In genomic region chr4:117253218-117254016, GRCm38 (mm10) we compare ENCODE assay signal across 16 mouse cellular contexts. TPM values are rescaled to one million over a fixed set of nuclear protein-coding genes. Genes with fewer than 3 reads are reported as not detected.
DNase-seq lines count a peak whose midpoint lies in the region; ATAC-seq and TF ChIP-seq lines count a peak whose summit lies in the region.
"Had no signal": no experiment of that assay in that cellular context is flagged by ENCODE, and none has a peak within 500 bp of the region (broad histone marks: within the 10 kb centered on the region; RNA-seq: fewer than 3 reads in every experiment).

No protein-coding gene starts in this region.

- H3K4me3 ChIP-seq in gastrocnemius, adult 2 months = no peak overlapping the region; the same call in 1 of the 2 replicates
- no peak overlapping the region for H3K4me3 ChIP-seq in lung, embryonic 14.5 days (ENCODE audit: low read depth, low read length)
- H3K4me3 ChIP-seq in embryonic facial prominence, embryonic 12.5 days = no peak overlapping the region
- H3K4me3 ChIP-seq in macrophage (ENCODE audit: inconsistent target) = no peak overlapping the region
- no peak overlapping the region for H3K4me3 ChIP-seq in intestine, postnatal 0 days (ENCODE audit: low read depth, low read length)

- no peaks in the 10 kb centered on the region for H3K36me3 ChIP-seq in lung, embryonic 14.5 days (ENCODE audit: insufficient read depth)
- no peaks in the 10 kb centered on the region for H3K36me3 ChIP-seq in embryonic facial prominence, embryonic 12.5 days
- H3K36me3 ChIP-seq in macrophage (ENCODE audit: inconsistent target) = no peaks in the 10 kb centered on the region
- H3K36me3 ChIP-seq in intestine, postnatal 0 days (ENCODE audit: control insufficient read depth, insufficient read depth) = no peaks in the 10 kb centered on the region
- H3K36me3 ChIP-seq: intestine, embryonic 15.5 days; neural tube, embryonic 13.5 days had no signal

- no peaks in the 10 kb centered on the region for H3K9me3 ChIP-seq in lung, embryonic 14.5 days (ENCODE audit: low read depth, low read length)
- H3K9me3 ChIP-seq in embryonic facial prominence, embryonic 12.5 days = no peaks in the 10 kb centered on the region
- no peaks in the 10 kb centered on the region for H3K9me3 ChIP-seq in intestine, postnatal 0 days (ENCODE audit: control insufficient read depth)
- H3K9me3 ChIP-seq: intestine, embryonic 15.5 days; neural tube, embryonic 13.5 days had no signal

- no peaks in the 10 kb centered on the region for H3K79me2 ChIP-seq in macrophage (ENCODE audit: inconsistent target)

- no peaks in the 10 kb centered on the region for H3K27me3 ChIP-seq in lung, embryonic 14.5 days (ENCODE audit: insufficient read depth, low read length)
- H3K27me3 ChIP-seq in embryonic facial prominence, embryonic 12.5 days = no peaks in the 10 kb centered on the region
- H3K27me3 ChIP-seq in intestine, postnatal 0 days (replicated peaks; ENCODE audit: control insufficient read depth, insufficient read depth, low read length) = no peaks in the 10 kb centered on the region
- H3K27me3 ChIP-seq: intestine, embryonic 15.5 days; neural tube, embryonic 13.5 days had no signal

- TF ChIP-seq CTCF in gastrocnemius, adult 2 months (IDR thresholded peaks at IDR 0.05) = no peak
- TF ChIP-seq CTCF in lung, embryonic 14.5 days (IDR thresholded peaks at IDR 0.05; ENCODE audit: low read depth) = no peak
- TF ChIP-seq CTCF in intestine, postnatal 0 days (IDR thresholded peaks at IDR 0.05; ENCODE audit: low read depth) = no peak

- peak overlapping the region; percentile 71 for H3K4me2 ChIP-seq in lung, embryonic 14.5 days
- no peak overlapping the region for H3K4me2 ChIP-seq in embryonic facial prominence, embryonic 12.5 days (replicated peaks)
- H3K4me2 ChIP-seq in intestine, postnatal 0 days (replicated peaks; ENCODE audit: low read depth) = no peak overlapping the region

- ATAC-seq in lung, embryonic 14.5 days (ENCODE audit: insufficient read depth) = no peak
- ATAC-seq in embryonic facial prominence, embryonic 12.5 days (ENCODE audit: insufficient number of reproducible peaks, insufficient read depth, low FRiP score, low TSS enrichment) = no peak
- no peak for ATAC-seq in intestine, postnatal 0 days
- ATAC-seq: intestine, embryonic 15.5 days had no signal

- no peak overlapping the region for H3K9ac ChIP-seq in lung, embryonic 14.5 days
- H3K9ac ChIP-seq in embryonic facial prominence, embryonic 12.5 days = 0 out of 2 replicates have a peak overlapping the region, but pooled peaks have one; percentile 12
- H3K9ac ChIP-seq in intestine, postnatal 0 days (ENCODE audit: low read depth, low read length) = no peak overlapping the region
- H3K9ac ChIP-seq: intestine, embryonic 15.5 days; neural tube, embryonic 13.5 days had no signal

- intact Hi-C loops in gastrocnemius, adult 2 months (cut with DNase I) = no loop called here

- no peak for DNase-seq in gastrocnemius, adult 2 months
- no peak for DNase-seq in gastrocnemius, adult 8-10 months (ENCODE audit: low spot score in 2 of 2)
- DNase-seq in lung, embryonic 14.5 days = no peak
- no peak for DNase-seq in lung, postnatal 4 days
- no peak for DNase-seq in right cerebral cortex, postnatal 10 days (ENCODE audit: low spot score in 2 of 2)
- DNase-seq: cerebellum, adult 9-10 months; midbrain, embryonic 14.5 days; retina, postnatal 1 day; thymus, postnatal 36 days had no signal

- 56% methylated on average over 12 of the region's 12 CpGs for WGBS in lung, embryonic 14.5 days
- 56% methylated on average over 12 of the region's 12 CpGs for WGBS in embryonic facial prominence, embryonic 12.5 days
- WGBS in macrophage (ENCODE audit: missing documents) = 13% methylated on average over 12 of the region's 12 CpGs
- WGBS in intestine, postnatal 0 days = 51% methylated on average over 12 of the region's 12 CpGs

- H3K27ac ChIP-seq in gastrocnemius, adult 2 months = peak overlapping the region; percentile 84; the same call in 1 of the 2 replicates
- peak overlapping the region; percentile 42; the same call in 1 of the 2 replicates for H3K27ac ChIP-seq in lung, embryonic 14.5 days (ENCODE audit: low read depth)
- peak overlapping the region; percentile 88; the same call in 1 of the 2 replicates for H3K27ac ChIP-seq in embryonic facial prominence, embryonic 12.5 days
- peak overlapping the region; percentile 56 for H3K27ac ChIP-seq in macrophage
- no peak overlapping the region for H3K27ac ChIP-seq in intestine, postnatal 0 days (ENCODE audit: low read depth, low read length)

- 0 out of 2 replicates have a peak, but pooled peaks cover 14% of the 10 kb centered on the region for H3K4me1 ChIP-seq in lung, embryonic 14.5 days (ENCODE audit: insufficient read depth)
- H3K4me1 ChIP-seq in embryonic facial prominence, embryonic 12.5 days = peaks cover 25% of the 10 kb centered on the region
- no peaks in the 10 kb centered on the region for H3K4me1 ChIP-seq in intestine, postnatal 0 days (replicated peaks; ENCODE audit: control insufficient read depth, insufficient read depth, low read length)

RNA-seq across cellular contexts. Expression of gene Armh1, which starts 1.5 kb away (rescaled TPM):
- not detected for total RNA-seq in gastrocnemius, adult 2 months (2021)
- not detected for total RNA-seq in gastrocnemius, adult 8-10 months (2022)
- polyA plus RNA-seq in lung, embryonic 14.5 days (2014; fragmentation: Nextera tagmentation; extraction: Ambion mirVana) = 0.18 and 0.43 TPM in 2 replicates
- 0.64 and 1.3 TPM in 2 replicates for polyA plus RNA-seq in embryonic facial prominence, embryonic 12.5 days (2016; fragmentation: Nextera tagmentation; extraction: Ambion mirVana)
- total RNA-seq in macrophage (2018; cell fraction: chromatin; rRNA removed) = not detected
- total RNA-seq in macrophage (2018; cell fraction: cytosol; rRNA removed) = not detected
- not detected for total RNA-seq in macrophage (2018; cell fraction: nucleus; rRNA removed)
- polyA plus RNA-seq in macrophage (2018) = not detected in 3 replicates
- polyA plus RNA-seq in intestine, postnatal 0 days (2015; fragmentation: Nextera tagmentation; extraction: Ambion mirVana) = 0.12 and 0.22 TPM in 2 replicates
- total RNA-seq: hematopoietic stem cell, adult 5-6 weeks had no signal
- polyA plus RNA-seq: C2C12 had no signal

RNA-seq across cellular contexts. Expression of gene Tmem53, which starts 1.7 kb away (rescaled TPM):
- 1 to 10 TPM; 2.7 to 6.6 TPM for total RNA-seq in gastrocnemius, adult 2 months (2021)
- total RNA-seq in gastrocnemius, adult 8-10 months (2022) = 1 to 10 TPM; 3.1 to 5.9 (median 4.6) TPM
- polyA plus RNA-seq in lung, embryonic 14.5 days (2014; fragmentation: Nextera tagmentation; extraction: Ambion mirVana) = 10.7 and 12.4 TPM in 2 replicates
- polyA plus RNA-seq in embryonic facial prominence, embryonic 12.5 days (2016; fragmentation: Nextera tagmentation; extraction: Ambion mirVana) = 11.3 and 11.8 TPM in 2 replicates
- total RNA-seq in macrophage (2018; cell fraction: chromatin; rRNA removed) = 1 to 10 TPM in 1 of 26 experiments, under 1 TPM in 4, not detected in 21; 0.46 to 1.0 (median 0.55) TPM
- under 1 TPM in 21 of 26 experiments, not detected in 5; 0.15 to 0.93 (median 0.44) TPM for total RNA-seq in macrophage (2018; cell fraction: cytosol; rRNA removed)
- under 1 TPM in 5 of 26 experiments, not detected in 21; 0.60 to 0.82 (median 0.72) TPM for total RNA-seq in macrophage (2018; cell fraction: nucleus; rRNA removed)
- polyA plus RNA-seq in macrophage (2018) = 0.20 TPM in 1 of 3 replicates, not detected in the others
- polyA plus RNA-seq in intestine, postnatal 0 days (2015; fragmentation: Nextera tagmentation; extraction: Ambion mirVana) = 12.8 and 14.0 TPM in 2 replicates
- total RNA-seq: hematopoietic stem cell, adult 5-6 weeks had no signal
